Mouse (Mus musculus) CH12.LX (cell line): ENCODE results near the gene Srarp.

Experiments
- CHD2 ChIP-seq: IDR thresholded peaks from 2 replicates; pipeline ENCODE4 v1.6.1; 2011; ENCODE audit warnings: low read length, improper control_type of control experiment
- CTCF ChIP-seq, 2 experiments: IDR thresholded peaks in 1 of 2; conservative IDR thresholded peaks in 1 of 2; 2 replicates each; pipeline ENCODE4 v1.5.1; 2011 to 2012; ENCODE audit warnings: low read depth in 2 of 2, low read length in 2 of 2, improper control_type of control experiment in 1 of 2, inconsistent platforms in 1 of 2, mild to moderate bottlenecking in 1 of 2, moderate library complexity in 1 of 2
- EP300 ChIP-seq: IDR thresholded peaks from 2 replicates; pipeline ENCODE4 v1.6.1; 2011; ENCODE audit warnings: low read length, improper control_type of control experiment
- GABPA ChIP-seq: IDR thresholded peaks from 2 replicates; pipeline ENCODE4 v1.6.1; 2012; ENCODE audit warnings: low read depth, low read length, improper control_type of control experiment, inconsistent platforms; ENCODE audit not compliant: insufficient replicate concordance
- MAX ChIP-seq: IDR thresholded peaks from 2 replicates; pipeline ENCODE4 v1.6.1; 2011; ENCODE audit warnings: low read length, improper control_type of control experiment
- MYC ChIP-seq: IDR thresholded peaks from 2 replicates; pipeline ENCODE4 v1.6.1; 2011; ENCODE audit warnings: low read depth, mild to moderate bottlenecking, improper control_type of control experiment, low read length
- POLR2A ChIP-seq: IDR thresholded peaks from 2 replicates; pipeline ENCODE4 v1.6.1; 2011; ENCODE audit warnings: low read depth, mild to moderate bottlenecking, improper control_type of control experiment, low read length
- POLR2AphosphoS2 ChIP-seq: IDR thresholded peaks from 2 replicates; pipeline ENCODE4 v1.6.1; 2011; ENCODE audit warnings: low read depth, low read length, improper control_type of control experiment
- USF1 ChIP-seq: IDR thresholded peaks from 2 replicates; pipeline ENCODE4 v1.6.1; 2014; ENCODE audit warnings: low read depth, mild to moderate bottlenecking, inconsistent platforms, low read length, improper control_type of control experiment

DNA sequence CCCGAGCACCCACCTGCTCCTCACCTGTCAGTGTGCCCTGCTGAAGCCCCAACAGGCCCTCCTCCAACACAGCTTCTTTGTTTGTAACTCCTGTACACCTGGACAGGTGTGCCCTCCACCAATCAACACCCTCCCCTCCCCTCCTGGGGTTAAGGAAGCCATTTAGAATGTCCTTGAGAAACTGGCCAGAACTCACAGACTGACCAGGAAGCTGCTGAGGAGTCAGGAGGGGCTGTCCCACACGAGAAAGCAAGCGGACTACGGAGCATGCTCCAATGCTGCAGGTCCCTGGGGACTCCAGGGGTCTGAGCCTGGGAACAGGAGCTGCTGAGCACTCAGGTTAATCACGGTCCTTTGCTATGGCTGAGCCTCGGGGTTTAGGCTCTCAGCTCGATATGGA, 20.0 kb downstream of the Srarp start, which contains the start of gene Clcnkb:
- TF ChIP-seq CTCF (conservative IDR thresholded peaks at IDR 0.05 in 1 of 2, IDR thresholded peaks at IDR 0.05 in 1 of 2; ENCODE audit: low read depth in 2 of 2, low read length in 2 of 2) (no peak), USF1 (no peak), MYC (no peak), POLR2AphosphoS2 (no peak), CHD2 (no peak), GABPA (no peak), MAX (no peak), POLR2A (no peak), EP300 (no peak)
